Mouse (Mus musculus) bone marrow macrophage, adult 2 months (primary cell): Measurements from ENCODE around the gene Myo15b.

Source experiments
- CTCF ChIP-seq: IDR thresholded peaks from 2 replicates; pipeline ENCODE4 v1.5.1; 2012; ENCODE audit warnings: low read depth, mild to moderate bottlenecking, low read length, moderate library complexity
- POLR2A ChIP-seq: IDR thresholded peaks from 2 replicates; pipeline ENCODE4 v1.6.1; 2012; ENCODE audit warnings: mild to moderate bottlenecking, low read depth, low read length, borderline replicate concordance

DNA sequence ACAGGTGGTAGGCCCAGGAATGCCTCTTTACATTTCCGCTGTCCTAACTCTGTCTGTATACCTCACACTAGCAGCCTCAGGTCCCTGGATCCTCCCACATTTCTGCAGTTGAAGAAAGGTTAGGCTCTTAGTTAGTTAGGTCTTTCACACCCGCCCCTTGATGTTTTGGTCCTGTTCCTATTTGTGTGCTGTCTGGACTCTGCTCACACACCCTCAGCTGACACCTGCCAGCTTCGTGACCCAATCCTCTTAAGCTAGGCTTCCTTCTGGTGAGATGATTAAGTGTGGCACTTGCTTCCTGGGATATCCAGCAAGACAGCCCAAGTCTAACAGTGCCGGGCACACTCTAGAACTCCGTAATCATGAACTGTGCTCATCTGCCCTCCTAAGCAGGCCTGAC is 48.3 kb downstream of the Myo15b start:
- TF ChIP-seq CTCF (no peak), POLR2A (no peak)
